Mouse (Mus musculus): ENCODE measurements at regions not wholly inside any gene's neighbourhood (a gene's known extent, or its start where the extent isn't known, plus 50 kb on each side); places are given as distances from the start of the nearest gene placed in this dataset.

DNA sequence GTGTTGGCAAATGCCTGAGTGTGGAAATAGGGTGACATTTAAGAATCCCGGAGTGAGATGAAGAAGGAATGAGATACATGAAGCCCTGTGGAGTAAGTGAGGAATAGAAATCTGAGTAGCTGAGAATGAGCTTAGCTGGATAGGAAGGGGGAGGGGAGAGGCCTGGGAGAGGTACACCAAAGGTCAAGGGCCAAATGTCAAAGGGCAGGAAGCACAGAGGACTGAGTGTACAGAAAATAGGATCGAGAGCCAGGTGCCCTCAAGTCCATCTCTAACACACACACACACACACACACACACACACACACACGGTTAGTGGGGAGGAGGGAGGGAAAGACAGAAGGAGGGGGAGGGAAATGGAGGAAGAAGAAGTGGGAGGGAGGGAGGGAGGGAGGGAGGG lies 220.8 kb upstream of the Dynlrb2 start:
- no peak overlapping the region for H3K27ac ChIP-seq
- H3K4me1 ChIP-seq: no peaks in the 10 kb centered on the region
- no peaks in the 10 kb centered on the region for H3K36me3 ChIP-seq
- no peak overlapping the region for H3K4me2 ChIP-seq (replicated peaks)
- no peaks in the 10 kb centered on the region for H3K27me3 ChIP-seq
- no peak overlapping the region for H3K9ac ChIP-seq
- ATAC-seq (ENCODE audit: insufficient number of reproducible peaks, insufficient read depth, low FRiP score, low TSS enrichment): no peak
- no peaks in the 10 kb centered on the region for H3K9me3 ChIP-seq
- H3K4me3 ChIP-seq: no peak overlapping the region
- 33% methylated on average over 1 of the region's 3 CpGs for WGBS

DNA sequence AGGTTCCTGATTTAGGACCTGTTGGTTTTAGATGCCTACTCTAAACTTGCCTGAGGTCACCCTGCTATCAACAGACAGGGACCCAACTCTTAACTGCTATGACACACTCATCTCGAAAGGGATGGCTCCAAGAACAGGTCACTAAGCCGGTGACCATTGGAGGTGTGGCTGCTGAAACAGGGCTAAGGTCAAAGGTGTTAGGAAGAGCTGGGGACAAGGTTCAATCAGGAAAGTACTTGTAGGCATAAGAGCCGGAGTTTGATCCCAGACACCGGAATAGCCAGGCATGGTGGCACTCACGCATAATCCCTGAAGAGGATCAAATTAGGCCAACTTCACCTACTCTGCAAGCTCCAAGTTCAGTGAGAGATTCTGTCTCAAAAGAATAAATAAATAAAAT lies 222.4 kb upstream of the Dynlrb2 start:
- H3K27me3 ChIP-seq: no peaks in the 10 kb centered on the region
- 84% methylated on average over 5 of the region's 5 CpGs for WGBS
- ATAC-seq (ENCODE audit: insufficient number of reproducible peaks, insufficient read depth, low FRiP score, low TSS enrichment): no peak

DNA sequence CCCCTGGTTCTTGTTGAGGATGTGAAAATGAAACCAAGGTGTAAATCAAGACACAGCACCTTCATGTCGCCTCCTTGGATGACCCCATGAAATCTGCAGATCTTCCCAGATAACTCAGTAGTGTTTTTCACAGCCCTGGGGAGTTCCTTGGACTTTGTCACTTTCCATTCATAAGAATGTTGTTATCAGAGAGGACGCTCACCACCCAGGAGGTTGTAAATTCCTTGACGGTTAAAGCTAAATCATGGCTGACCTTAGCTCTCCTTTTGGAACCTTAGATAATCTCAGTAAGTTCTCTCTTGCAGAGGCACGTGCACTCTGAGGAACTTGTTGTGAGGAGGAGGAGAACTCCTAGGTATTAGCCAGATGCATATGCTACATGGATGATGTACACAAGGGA lies 229.8 kb upstream of the Dynlrb2 start:
- peaks cover 5% of the 10 kb centered on the region; the same call in 1 of the 2 replicates for H3K4me1 ChIP-seq
- no peak overlapping the region for H3K9ac ChIP-seq
- no peak overlapping the region for H3K4me2 ChIP-seq (replicated peaks)
- no peaks in the 10 kb centered on the region for H3K27me3 ChIP-seq
- WGBS: 80% methylated on average over 4 of the region's 4 CpGs
- H3K27ac ChIP-seq: no peak overlapping the region
- no peaks in the 10 kb centered on the region for H3K36me3 ChIP-seq
- H3K4me3 ChIP-seq: no peak overlapping the region
- ATAC-seq (ENCODE audit: insufficient number of reproducible peaks, insufficient read depth, low FRiP score, low TSS enrichment): no peak
- no peaks in the 10 kb centered on the region for H3K9me3 ChIP-seq

More for the DNA sequence above, 222.4 kb upstream of the Dynlrb2 start:
- Histone ChIP-seq H3K9me3 (no peaks in the 10 kb centered on the region), H3K4me2 (replicated peaks) (no peak overlapping the region), H3K9ac (no peak overlapping the region), H3K4me1 (no peaks in the 10 kb centered on the region), H3K4me3 (no peak overlapping the region), H3K27ac (no peak overlapping the region), H3K36me3 (no peaks in the 10 kb centered on the region)

DNA sequence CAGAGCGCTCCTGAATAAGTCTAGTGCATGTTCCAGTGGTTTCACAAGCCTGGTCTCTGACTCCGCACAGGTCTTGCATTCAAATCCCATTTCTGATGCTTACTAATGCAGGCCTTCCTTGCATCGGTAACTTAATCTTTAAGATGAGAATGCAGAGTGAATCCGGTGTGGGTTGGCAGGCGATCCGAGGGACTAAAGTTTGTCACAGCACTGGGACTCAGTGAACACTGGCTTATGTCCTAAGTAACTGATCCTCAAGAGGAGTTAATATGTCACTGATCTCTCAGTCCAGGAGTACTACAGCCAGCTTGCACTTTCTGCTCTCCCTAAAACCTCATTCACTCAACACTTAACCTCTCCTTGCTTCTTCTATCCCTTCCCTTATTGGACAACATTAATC lies 233.5 kb upstream of the Dynlrb2 start:
- H3K4me1 ChIP-seq: peaks cover 5% of the 10 kb centered on the region; the same call in 1 of the 2 replicates
- H3K27ac ChIP-seq: no peak overlapping the region
- no peaks in the 10 kb centered on the region for H3K27me3 ChIP-seq
- H3K4me2 ChIP-seq (replicated peaks): no peak overlapping the region
- H3K9ac ChIP-seq: no peak overlapping the region
- no peaks in the 10 kb centered on the region for H3K9me3 ChIP-seq
- ATAC-seq (ENCODE audit: insufficient number of reproducible peaks, insufficient read depth, low FRiP score, low TSS enrichment): no peak
- no peaks in the 10 kb centered on the region for H3K36me3 ChIP-seq
- 86% methylated on average over 6 of the region's 6 CpGs for WGBS
- H3K4me3 ChIP-seq: no peak overlapping the region

DNA sequence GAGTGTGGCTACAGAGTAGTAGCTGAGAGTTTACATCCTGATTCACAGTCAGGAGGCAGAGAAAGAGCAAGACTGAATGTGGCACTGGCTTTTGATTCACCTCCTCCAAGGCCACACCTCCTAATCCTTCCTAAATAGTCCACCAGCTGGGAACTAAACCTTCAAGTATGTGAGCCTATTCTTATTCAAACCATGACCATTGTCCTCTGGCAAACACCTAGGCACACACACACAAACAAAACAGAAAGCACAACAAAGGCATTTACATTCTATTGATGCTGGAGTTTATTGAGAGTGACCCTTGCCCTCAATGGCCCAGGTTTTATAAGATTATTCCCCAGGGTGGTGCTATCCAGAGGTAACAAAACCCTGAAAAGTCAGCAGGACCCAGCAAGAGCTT lies 235.4 kb upstream of the Dynlrb2 start:
- Histone ChIP-seq H3K9me3 (no peaks in the 10 kb centered on the region), H3K36me3 (no peaks in the 10 kb centered on the region), H3K4me3 (no peak overlapping the region), H3K27ac (no peak overlapping the region), H3K9ac (no peak overlapping the region), H3K27me3 (no peaks in the 10 kb centered on the region), H3K4me1 (peaks cover 5% of the 10 kb centered on the region; the same call in 1 of the 2 replicates), H3K4me2 (replicated peaks) (no peak overlapping the region)
- ATAC-seq (ENCODE audit: insufficient number of reproducible peaks, insufficient read depth, low FRiP score, low TSS enrichment): no peak

DNA sequence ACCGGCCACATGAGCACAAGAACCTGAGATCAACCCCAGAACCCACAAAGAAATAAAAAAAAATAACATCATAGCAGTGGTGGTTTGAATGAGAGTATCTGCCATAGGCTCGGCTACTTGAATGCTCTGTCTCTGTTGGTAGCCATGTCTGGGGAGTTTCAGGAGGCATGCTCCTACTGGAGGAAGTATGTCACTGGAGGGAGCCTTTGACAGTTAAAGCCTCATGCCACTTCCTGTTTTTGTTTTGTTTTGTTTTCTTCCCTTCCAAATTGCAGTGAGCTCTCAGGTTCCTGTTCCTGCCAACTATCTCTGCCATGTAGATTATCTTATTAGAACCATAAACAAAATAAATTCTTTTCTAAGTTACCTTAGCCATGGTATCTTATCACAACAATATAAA lies 236.1 kb upstream of the Dynlrb2 start:
- 81% methylated on average over 2 of the region's 2 CpGs for WGBS
- no peaks in the 10 kb centered on the region for H3K36me3 ChIP-seq
- no peak overlapping the region for H3K4me3 ChIP-seq
- no peak overlapping the region for H3K9ac ChIP-seq
- ATAC-seq (ENCODE audit: insufficient number of reproducible peaks, insufficient read depth, low FRiP score, low TSS enrichment): no peak
- H3K27me3 ChIP-seq: no peaks in the 10 kb centered on the region
- no peak overlapping the region for H3K27ac ChIP-seq
- H3K4me2 ChIP-seq (replicated peaks): no peak overlapping the region
- peaks cover 5% of the 10 kb centered on the region; the same call in 1 of the 2 replicates for H3K4me1 ChIP-seq
- no peaks in the 10 kb centered on the region for H3K9me3 ChIP-seq

DNA sequence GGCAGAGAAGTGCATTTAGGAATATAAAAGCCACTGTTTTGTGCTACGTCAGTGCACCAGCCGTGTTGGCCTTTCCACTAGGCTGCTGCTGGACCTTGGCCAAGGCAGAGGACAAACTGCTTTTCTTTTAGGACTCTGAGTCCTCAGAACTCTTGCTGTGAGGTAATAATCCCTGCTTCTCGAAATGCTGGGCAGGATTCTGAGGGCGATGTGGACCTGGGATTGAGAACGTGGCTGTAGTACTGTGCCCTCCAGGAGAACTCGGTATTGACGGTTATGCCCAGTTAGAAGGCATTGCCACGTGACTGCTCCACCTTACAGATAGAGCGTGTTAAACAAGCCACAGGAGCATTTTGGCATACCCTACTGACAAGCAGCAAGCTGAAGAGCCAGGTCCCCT lies 236.6 kb upstream of the Dynlrb2 start:
- no peak overlapping the region for H3K4me2 ChIP-seq (replicated peaks)
- 80% methylated on average over 9 of the region's 9 CpGs for WGBS
- no peaks in the 10 kb centered on the region for H3K27me3 ChIP-seq
- H3K4me1 ChIP-seq: peaks cover 5% of the 10 kb centered on the region; the same call in 1 of the 2 replicates
- no peaks in the 10 kb centered on the region for H3K36me3 ChIP-seq
- no peak overlapping the region for H3K27ac ChIP-seq
- H3K4me3 ChIP-seq: no peak overlapping the region
- no peaks in the 10 kb centered on the region for H3K9me3 ChIP-seq
- no peak for ATAC-seq (ENCODE audit: insufficient number of reproducible peaks, insufficient read depth, low FRiP score, low TSS enrichment)
- H3K9ac ChIP-seq: no peak overlapping the region

DNA sequence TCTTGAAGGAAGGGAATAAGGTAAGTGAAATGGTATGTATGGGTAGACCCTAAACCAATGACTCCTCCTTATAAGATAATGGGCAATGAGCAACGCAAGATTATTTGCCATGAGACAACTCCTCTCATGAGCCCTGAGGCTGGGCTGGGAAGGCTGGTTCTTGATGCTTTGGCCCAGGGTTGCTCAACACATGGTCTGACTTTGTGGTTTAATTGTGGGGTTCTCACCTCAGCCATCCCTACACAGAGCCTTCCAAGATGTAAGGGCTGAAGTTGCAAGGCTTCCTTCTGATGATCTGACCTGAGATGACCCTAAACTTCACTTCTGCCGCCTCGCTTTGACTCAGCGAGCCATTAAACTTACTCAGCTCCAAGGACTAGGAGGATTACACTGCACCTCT lies 237.8 kb upstream of the Dynlrb2 start:
- ATAC-seq (ENCODE audit: insufficient number of reproducible peaks, insufficient read depth, low FRiP score, low TSS enrichment): no peak
- 0 out of 2 replicates have a peak, but pooled peaks cover 3% of the 10 kb centered on the region for H3K4me1 ChIP-seq
- no peak overlapping the region for H3K4me2 ChIP-seq (replicated peaks)
- 77% methylated on average over 4 of the region's 4 CpGs for WGBS
- H3K27ac ChIP-seq: no peak overlapping the region
- H3K4me3 ChIP-seq: no peak overlapping the region
- no peaks in the 10 kb centered on the region for H3K36me3 ChIP-seq
- H3K9ac ChIP-seq: no peak overlapping the region
- H3K27me3 ChIP-seq: no peaks in the 10 kb centered on the region
- H3K9me3 ChIP-seq: no peaks in the 10 kb centered on the region

DNA sequence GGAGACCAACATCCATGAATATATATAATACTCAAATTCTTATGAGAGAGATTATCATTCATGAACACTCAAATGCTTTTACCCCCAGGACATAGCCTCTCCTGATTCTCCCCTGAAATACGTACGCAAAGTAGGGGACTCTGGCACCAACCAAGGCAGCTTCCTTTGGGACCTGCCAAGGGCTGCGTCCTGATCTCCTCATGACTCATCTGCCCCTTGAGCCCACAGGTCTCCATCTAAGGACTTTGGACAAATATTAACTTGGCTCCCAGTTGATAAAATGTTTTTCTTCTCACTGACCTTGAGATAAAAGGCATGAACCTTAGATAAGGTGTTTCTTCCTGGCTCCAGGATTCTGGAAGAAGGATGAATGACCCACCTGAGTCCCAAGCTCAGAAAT lies 239.2 kb upstream of the Dynlrb2 start:
- Histone ChIP-seq H3K9ac (no peak overlapping the region), H3K4me3 (no peak overlapping the region), H3K36me3 (no peaks in the 10 kb centered on the region), H3K27me3 (no peaks in the 10 kb centered on the region), H3K4me1 (peaks cover 11% of the 10 kb centered on the region; the same call in 1 of the 2 replicates), H3K9me3 (no peaks in the 10 kb centered on the region), H3K4me2 (replicated peaks) (no peak overlapping the region), H3K27ac (no peak overlapping the region)
- WGBS: 93% methylated on average over 3 of the region's 3 CpGs
- ATAC-seq (ENCODE audit: insufficient number of reproducible peaks, insufficient read depth, low FRiP score, low TSS enrichment): no peak

DNA sequence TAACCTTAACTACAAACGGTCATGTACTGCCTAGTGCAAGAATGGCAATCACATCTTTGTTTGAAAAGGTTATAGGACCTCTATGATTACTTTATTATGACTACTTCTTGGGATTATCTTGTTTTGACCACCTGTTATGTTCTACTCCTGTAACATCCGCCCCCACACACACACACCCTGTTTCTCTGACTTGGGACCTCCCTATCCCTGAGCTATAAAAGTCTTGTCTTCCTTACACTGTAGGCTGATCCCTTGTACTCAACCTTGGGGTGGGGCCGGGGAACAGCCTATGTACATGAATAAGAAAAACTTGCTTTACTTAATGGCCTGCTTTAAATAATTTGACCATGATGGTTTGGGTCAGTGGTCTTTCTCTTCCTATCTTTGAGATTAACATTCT lies 240.7 kb upstream of the Dynlrb2 start:
- Histone ChIP-seq H3K9ac (no peak overlapping the region), H3K27me3 (no peaks in the 10 kb centered on the region)
- 89% methylated on average over 3 of the region's 3 CpGs for WGBS

DNA sequence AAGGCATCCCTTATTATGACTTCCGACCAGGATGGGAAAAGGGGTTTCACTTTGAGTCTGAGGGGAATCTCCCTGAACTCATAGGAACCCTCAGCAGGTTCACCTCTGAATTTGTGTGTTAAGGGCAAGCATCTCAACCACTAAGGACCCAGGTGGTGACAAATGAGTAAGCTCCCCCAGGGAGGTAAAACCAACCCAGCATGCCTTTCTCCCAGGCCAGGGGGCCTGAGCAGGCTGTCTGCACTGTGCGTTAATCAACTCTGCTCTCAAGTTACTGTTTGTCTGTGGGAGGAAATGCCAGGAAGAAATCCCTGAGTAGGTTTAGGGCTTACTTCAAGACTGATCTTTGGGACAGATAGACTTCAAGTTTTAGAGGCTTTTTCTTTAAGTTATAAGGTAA lies 243.5 kb upstream of the Dynlrb2 start:
- 0 out of 2 replicates have a peak, but pooled peaks have one; percentile 75 for ATAC-seq (ENCODE audit: insufficient number of reproducible peaks, insufficient read depth, low FRiP score, low TSS enrichment)
- Histone ChIP-seq H3K9me3 (no peaks in the 10 kb centered on the region), H3K27ac (no peak overlapping the region), H3K4me2 (replicated peaks) (no peak overlapping the region), H3K9ac (no peak overlapping the region), H3K27me3 (no peaks in the 10 kb centered on the region), H3K4me3 (no peak overlapping the region), H3K4me1 (peaks cover 11% of the 10 kb centered on the region; the same call in 1 of the 2 replicates), H3K36me3 (no peaks in the 10 kb centered on the region)
- 31% methylated on average over 2 of the region's 2 CpGs for WGBS

More for the DNA sequence above, 240.7 kb upstream of the Dynlrb2 start:
- Histone ChIP-seq H3K4me1 (peaks cover 11% of the 10 kb centered on the region; the same call in 1 of the 2 replicates), H3K4me2 (replicated peaks) (no peak overlapping the region), H3K27ac (no peak overlapping the region), H3K4me3 (no peak overlapping the region), H3K9me3 (no peaks in the 10 kb centered on the region), H3K36me3 (no peaks in the 10 kb centered on the region)
- ATAC-seq (ENCODE audit: insufficient number of reproducible peaks, insufficient read depth, low FRiP score, low TSS enrichment): no peak

DNA sequence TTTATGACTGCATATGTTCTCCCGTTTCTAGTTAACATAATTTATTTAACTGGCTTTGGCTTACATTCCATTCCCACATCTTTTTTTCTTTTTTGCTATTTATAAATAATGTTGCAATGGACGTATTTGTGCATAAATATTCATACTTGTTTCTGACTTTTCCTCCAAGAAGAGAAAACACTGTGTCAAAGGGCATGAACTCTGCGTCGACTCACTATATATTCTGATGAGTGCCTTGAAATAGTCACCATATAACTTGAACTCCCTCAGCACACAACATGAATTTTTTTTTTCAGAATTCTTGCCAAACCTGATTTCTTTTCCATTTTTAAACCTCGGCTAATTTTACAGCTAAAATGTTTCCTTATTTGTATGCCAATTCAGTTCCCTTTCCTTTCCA lies 249.4 kb upstream of the Dynlrb2 start:
- no peaks in the 10 kb centered on the region for H3K9me3 ChIP-seq
- WGBS: 74% methylated on average over 5 of the region's 5 CpGs
- no peaks in the 10 kb centered on the region for H3K4me1 ChIP-seq
- H3K27me3 ChIP-seq: no peaks in the 10 kb centered on the region
- H3K4me2 ChIP-seq (replicated peaks): no peak overlapping the region
- no peak for ATAC-seq (ENCODE audit: insufficient number of reproducible peaks, insufficient read depth, low FRiP score, low TSS enrichment)
- H3K36me3 ChIP-seq: no peaks in the 10 kb centered on the region
- no peak overlapping the region for H3K9ac ChIP-seq
- H3K4me3 ChIP-seq: no peak overlapping the region
- no peak overlapping the region for H3K27ac ChIP-seq
